Mouse (Mus musculus) heart, adult 9 months (tissue): Measurements from ENCODE around the gene D230025D16Rik.
"Not testable (repeated sequence)": the region's sequence is repeated elsewhere in the genome, so short reads cannot be mapped to it uniquely, and the experiment has no call there.

ENCODE experiments used
- DNase-seq, 2 experiments: peaks; one replicate each; pipeline ENCODE4 v3.0.0; 2022; ENCODE audit warnings: low spot score in 2 of 2

The D230025D16Rik gene

DNA sequence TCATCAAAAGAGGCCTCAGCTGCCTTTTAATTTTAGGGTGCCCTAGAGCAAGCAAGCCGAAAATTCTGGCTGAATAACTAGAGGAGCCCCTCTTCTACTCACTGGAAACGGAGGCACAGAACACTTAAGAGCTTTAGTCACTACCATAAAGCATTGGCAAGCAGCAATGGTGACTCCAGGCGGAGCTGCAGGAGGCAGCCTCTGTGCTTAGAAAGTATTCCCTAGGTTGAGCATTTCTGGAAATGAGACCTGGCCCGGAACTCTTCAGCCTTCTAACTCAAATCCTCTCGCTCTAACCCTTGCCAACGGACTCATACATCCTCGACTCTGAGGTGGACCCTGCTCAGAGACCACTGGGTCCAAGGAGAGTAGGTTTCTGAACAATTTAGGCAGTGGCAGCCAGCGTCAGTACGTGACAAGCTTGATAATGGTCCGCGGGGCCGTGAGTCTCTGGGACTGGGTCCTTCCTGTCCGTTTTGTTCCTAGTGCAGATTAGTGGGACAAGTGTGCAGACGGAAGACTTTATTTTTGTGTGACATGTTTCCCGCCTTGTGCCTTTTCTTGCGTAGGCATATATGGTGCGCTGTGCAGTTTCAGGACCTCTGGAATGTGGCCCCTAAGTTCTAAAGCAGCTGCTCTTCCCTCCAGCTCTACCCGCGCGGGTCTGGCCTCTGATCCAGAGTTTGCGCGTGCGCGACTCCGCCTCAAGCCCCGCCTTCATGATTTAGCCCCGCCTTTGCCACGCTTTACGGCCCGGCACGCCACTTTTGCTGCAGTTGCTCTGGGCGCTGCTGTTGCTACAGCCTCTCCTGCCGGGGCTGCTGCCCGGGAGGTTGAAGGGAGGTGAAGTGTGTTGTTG, at the start of gene D230025D16Rik:
Gene D230025D16Rik, plus strand, starts transcription at position 733 of the 859 bp plus-strand sequence.
- peak; percentile 94 to 95 for DNase-seq

- not testable (repeated sequence) for DNase-seq
These were observed 49.7 kb upstream of the D230025D16Rik start for GRCm38 (mm10) chr8:105175287-105175686.

- DNase-seq = no peak
These were observed 46.6 kb upstream of the D230025D16Rik start for GRCm38 (mm10) chr8:105178211-105178800.

GRCm38 (mm10) chr8:105182201-105182600, 42.7 kb upstream of the D230025D16Rik start:
- DNase-seq = no peak

DNA sequence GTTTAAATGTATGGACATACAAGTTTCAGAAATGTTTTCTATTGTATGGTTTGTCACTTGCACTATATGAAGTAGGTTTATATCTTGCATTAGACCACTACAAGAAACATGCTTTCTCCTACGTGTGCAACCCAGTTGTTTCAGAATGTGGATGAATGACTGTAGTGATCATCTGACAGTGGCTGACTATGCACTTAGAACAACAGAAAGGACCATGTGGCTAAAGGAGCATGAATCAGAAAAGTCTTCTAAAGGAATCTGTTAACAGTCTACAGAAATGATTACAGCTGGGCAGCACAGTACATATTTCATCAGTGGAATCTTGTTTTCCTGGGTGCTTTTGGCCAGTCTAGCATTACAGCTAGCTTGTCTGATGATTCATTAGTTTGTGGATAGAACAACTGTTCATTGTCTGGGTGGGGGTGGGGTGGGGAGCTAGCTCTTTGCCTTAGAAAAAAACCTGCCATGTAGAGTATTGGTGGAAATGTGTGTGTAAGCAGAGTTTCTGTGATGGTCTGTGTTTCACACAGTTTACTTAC, 38.4 kb upstream of the D230025D16Rik start:
- no peak for DNase-seq

- DNase-seq = no peak
These were observed 32.8 kb upstream of the D230025D16Rik start for GRCm38 (mm10) chr8:105192182-105192581.

DNA sequence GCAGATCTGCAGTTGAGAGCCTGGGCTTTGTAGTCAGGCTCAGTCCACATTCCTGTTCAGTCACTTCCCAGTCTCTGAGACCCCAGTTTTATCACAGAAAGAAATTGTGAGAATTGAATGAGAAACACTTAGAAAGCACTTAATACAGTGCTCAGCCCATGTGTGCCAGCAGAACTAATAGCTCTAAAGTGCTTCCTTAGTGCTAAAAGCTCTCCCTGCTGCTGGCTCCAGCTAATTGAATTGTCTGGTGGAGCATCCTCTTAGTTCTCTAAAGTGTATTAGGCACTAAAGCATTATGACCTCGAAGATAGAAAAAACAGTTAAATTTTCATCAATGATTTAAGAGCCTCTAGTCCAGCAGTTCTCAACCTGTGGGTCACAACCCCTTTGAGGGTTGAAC, 19.2 kb upstream of the D230025D16Rik start:
- no peak for DNase-seq

- DNase-seq = no peak
These were observed 18.1 kb upstream of the D230025D16Rik start for GRCm38 (mm10) chr8:105206766-105207275.

DNA sequence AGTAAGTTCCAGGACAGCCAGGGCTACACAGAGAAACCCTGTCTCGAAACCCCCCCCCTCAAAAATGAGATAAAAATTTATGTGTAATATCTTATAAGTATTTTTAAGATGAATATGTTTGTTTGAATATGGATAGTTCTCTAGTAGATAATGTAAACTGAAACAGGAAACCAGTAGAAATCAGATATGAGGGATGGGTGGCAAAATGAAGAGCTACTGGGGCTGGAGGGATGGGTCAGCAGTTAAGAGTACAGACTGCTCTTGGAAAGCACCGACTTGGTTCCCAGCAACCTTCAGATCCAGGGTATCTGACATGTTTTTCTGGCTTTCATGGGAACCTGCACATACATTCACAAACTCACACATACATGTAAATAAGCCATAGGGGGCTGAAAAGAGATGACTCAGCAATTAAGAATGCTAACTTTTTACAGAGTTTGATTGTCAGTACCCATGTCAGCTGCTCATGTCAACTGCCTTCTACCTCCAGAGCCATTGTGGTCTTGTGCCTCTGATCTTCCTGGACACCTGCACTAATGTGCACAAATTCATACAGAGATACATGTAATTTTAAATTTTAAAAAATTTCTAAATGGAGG, 17.2 kb upstream of the D230025D16Rik start:
- DNase-seq = no peak

GRCm38 (mm10) chr8:105209153-105210110, 15.5 kb upstream of the D230025D16Rik start:
- DNase-seq = no peak

GRCm38 (mm10) chr8:105214104-105214503, 10.8 kb upstream of the D230025D16Rik start:
- DNase-seq = no peak

DNA sequence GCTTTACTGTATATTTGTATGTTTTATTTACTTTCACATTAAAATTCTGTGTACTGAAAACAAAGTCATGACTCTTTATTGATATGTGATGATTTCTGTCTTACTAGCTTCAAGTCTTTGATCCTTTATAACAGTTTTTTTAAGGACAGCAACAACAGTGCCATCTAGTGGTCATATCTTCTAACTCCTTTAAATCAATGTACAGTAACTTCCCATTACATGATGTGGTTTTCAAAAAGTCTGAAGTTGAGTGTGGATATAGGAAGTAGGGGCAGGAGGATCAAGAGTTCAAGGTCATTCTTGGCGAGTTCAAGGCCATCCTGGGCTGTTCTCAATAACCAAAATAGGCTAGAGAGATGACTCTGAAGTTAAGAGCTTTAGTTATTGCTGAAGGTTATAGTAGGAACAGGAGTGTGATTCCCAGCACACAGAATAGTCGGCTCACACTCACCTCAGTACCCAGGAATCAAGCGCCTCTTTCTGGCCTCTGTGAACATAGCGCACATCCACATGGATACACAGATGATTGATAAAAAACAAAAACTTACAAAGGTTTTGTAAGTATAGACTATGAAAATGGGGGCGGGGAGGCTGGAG, 6.9 kb upstream of the D230025D16Rik start:
- DNase-seq = peak in 1 of 2 experiments; percentile 29

- peak in 1 of 2 experiments; percentile 13 for DNase-seq
These were observed 1.1 kb upstream of the D230025D16Rik start for GRCm38 (mm10) chr8:105223850-105224249.

DNA sequence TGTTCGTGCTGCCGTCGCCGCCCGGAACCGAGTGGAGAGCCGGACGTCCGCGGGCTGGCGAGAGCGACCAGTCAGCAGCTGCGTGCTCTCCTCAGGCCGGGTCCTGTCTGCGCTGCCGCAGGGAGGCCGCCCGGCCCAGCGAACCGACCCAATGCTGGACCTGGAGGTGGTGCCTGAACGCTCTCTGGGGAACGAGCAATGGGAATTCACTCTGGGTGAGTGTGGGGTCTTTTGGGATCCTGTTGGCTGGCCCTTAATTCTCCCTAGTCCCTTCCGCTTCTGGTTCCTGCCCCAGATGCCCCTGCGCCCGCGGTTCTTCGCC, 288 bp downstream of the D230025D16Rik start:
- no peak for DNase-seq

DNA sequence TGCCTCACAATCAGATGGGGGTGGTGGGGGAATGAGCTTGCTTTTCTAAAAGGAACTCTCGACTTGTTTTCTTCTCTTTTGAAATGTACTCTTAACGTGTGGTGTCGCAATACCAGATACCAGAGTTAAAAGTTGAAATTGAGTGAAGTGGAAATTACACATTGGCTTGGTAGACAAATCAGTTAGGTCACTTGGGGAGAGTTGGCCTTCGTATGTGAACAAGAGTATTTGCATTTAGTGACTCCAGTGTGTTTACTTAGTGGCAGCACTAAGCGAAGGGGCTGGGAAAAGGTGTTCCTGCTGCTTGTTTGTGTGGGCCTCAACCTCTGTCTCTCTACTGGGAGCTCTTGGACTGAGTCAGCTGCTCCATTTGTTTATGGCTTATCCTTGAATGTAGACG, 972 bp downstream of the D230025D16Rik start:
- no peak for DNase-seq

DNA sequence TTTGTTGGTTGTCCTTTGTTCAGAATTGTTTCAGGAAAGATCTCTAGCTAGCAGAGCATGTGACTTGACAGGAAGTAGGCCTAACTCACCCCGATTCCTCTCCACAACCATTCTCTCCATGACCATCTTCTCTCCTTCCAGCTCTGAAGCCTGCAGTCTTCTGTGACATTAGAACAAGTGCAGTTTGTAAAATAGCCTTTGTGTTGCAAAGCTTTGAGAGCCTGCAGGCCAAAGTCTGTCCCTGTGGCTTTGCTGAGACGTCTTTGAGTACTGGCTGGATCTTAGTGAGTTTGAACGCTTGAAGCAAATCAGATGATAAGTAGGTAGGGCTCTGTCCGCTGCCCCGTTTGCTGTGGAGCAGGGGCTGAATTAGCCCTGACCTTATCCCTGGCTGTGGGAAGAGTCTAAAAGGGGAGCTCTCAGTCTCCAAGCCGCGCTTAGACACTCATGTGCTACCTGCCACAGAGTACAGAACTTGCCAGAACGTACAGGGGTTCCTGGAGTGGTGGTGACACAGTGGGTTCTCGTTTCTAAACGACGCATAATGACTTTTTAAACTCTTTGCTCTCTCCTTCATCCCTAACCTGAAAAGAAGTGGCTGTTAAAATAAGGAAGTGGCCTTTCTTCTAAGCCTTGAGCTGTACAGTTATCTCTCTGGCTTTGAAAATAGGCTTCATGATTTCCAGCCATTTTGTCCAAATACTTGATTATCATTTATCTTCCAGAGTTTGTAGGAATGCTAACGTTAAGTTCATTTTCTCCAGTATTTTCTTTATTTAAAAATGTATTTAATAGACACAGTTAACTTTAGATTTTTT, 6.8 kb downstream of the D230025D16Rik start:
- no peak for DNase-seq

GRCm38 (mm10) chr8:105232321-105232693, 7.4 kb downstream of the D230025D16Rik start:
- DNase-seq = not testable (repeated sequence)

DNA sequence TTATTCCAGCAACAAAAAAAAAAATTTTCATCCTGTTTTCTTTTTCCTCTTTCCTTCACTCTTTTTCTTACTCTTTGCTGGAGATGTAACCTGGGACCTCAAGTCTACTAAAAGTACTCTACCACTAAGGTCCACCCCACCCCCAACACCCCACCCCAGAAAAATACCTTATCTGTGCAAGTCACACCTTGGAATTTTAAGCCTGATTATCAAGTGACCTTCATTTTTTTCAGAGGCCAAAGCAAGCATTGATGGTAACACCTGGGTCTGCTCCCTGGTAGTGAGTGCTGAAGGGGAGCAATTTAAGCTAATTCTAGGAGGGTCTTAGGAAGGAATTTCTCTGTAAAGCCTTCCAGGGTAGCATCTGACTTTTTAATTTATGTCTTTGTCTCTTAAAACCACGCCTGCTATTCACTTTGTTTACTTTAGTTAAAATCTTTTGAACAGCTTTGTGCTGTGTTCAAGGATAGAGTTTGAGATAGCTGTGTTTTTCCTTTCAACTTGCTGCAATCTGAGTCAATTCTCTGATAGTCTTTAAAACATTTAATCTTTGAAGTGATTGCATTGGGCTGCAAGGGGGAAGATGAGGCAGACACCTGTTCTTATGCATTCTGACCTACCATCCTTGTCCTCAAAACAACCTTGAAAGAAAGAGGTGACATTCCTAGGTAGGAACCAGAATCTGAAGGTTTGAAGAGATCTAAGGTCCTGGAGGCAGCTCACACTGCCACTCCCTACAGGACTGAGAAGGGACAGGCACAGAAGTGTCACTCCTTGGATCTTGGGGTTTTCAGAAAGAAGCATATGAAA, 8.4 kb downstream of the D230025D16Rik start:
- DNase-seq = no peak

DNA sequence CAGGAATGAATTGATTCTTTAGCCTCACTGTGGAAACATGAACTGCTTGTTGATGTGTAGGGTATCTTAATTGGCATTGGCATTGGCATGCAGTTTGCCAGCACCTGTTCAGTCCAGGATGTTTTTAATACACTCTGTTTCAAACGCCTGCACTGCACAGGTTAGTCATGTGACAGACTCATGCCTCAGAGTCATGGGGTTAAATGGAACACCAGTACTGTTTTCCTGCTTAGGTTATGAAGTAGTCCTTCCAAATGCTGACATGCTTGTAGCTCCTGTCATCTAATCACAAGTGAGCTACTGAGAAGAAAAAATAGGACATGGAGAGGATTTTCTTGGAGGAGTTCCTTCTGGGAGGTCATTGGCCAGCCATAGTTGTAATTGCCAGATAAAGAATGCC, 10.3 kb downstream of the D230025D16Rik start:
- no peak for DNase-seq
